Mouse (Mus musculus) brain, embryonic 14.5 days (tissue): Measurements from ENCODE around the gene Gm4792.

Source experiments
- CTCF ChIP-seq: fragments of 200-500 bp; IDR thresholded peaks from 2 replicates; pipeline ENCODE4 v1.5.1; 2012; ENCODE audit warnings: inconsistent platforms, mild to moderate bottlenecking, moderate library complexity, borderline replicate concordance; ENCODE audit not compliant: insufficient read depth, insufficient read length; ENCODE audit errors: extremely low read depth
- POLR2A ChIP-seq: fragments of 200-500 bp; IDR thresholded peaks from 2 replicates; pipeline ENCODE4 v1.6.1; 2012; ENCODE audit warnings: mild to moderate bottlenecking, inconsistent platforms, borderline replicate concordance; ENCODE audit not compliant: poor library complexity, insufficient read depth, insufficient read length, severe bottlenecking; ENCODE audit errors: extremely low read depth

- TF ChIP-seq CTCF (no peak), POLR2A (no peak)
These were observed 48.7 kb downstream of the Gm4792 start for GRCm38 (mm10) chr10:94249575-94250456.
